Comparison of ENCODE assay signal across 22 mouse cellular contexts in genomic region chr4:47902749-47903148, GRCm38 (mm10).
"Had no signal": no experiment of that assay in that cellular context is flagged by ENCODE, and none has a peak within 500 bp of the region (broad histone marks: within the 10 kb centered on the region; RNA-seq: fewer than 3 reads in every experiment).

No protein-coding gene starts in this region.

- H3K27ac ChIP-seq: layer of hippocampus, adult 2 months; limb, embryonic 10.5 days; limb, embryonic 13.5 days; liver, embryonic 12.5 days; liver, embryonic 15.5 days; lung, embryonic 15.5 days; midbrain, embryonic 10.5 days; midbrain, embryonic 13.5 days; neural tube, embryonic 13.5 days had no signal

- H3K4me2 ChIP-seq: limb, embryonic 13.5 days; liver, embryonic 12.5 days; liver, embryonic 15.5 days; lung, embryonic 15.5 days; midbrain, embryonic 13.5 days; neural tube, embryonic 13.5 days had no signal

- H3K9me3 ChIP-seq: limb, embryonic 10.5 days; limb, embryonic 13.5 days; liver, embryonic 12.5 days; liver, embryonic 15.5 days; lung, embryonic 15.5 days; midbrain, embryonic 10.5 days; neural tube, embryonic 13.5 days had no signal

- H3K9ac ChIP-seq: limb, embryonic 13.5 days; liver, embryonic 12.5 days; liver, embryonic 15.5 days; lung, embryonic 15.5 days; midbrain, embryonic 13.5 days; neural tube, embryonic 13.5 days had no signal

- H3K4me1 ChIP-seq: limb, embryonic 10.5 days; limb, embryonic 13.5 days; liver, embryonic 12.5 days; liver, embryonic 15.5 days; lung, embryonic 15.5 days; megakaryocyte, embryonic 14.5 days; midbrain, embryonic 10.5 days had no signal

- H3K36me3 ChIP-seq: limb, embryonic 10.5 days; limb, embryonic 13.5 days; liver, embryonic 12.5 days; liver, embryonic 15.5 days; lung, embryonic 15.5 days; midbrain, embryonic 10.5 days; midbrain, embryonic 13.5 days; neural tube, embryonic 13.5 days had no signal

- H3K27me3 ChIP-seq: limb, embryonic 13.5 days; liver, embryonic 12.5 days; liver, embryonic 15.5 days; lung, embryonic 15.5 days; megakaryocyte, embryonic 14.5 days; midbrain, embryonic 13.5 days; neural tube, embryonic 13.5 days had no signal

- ATAC-seq: liver, embryonic 12.5 days; midbrain, embryonic 13.5 days; midbrain, embryonic 16.5 days had no signal

- H3K4me3 ChIP-seq: layer of hippocampus, adult 2 months; limb, embryonic 10.5 days; limb, embryonic 13.5 days; liver, embryonic 12.5 days; liver, embryonic 15.5 days; lung, embryonic 15.5 days; megakaryocyte, embryonic 14.5 days; midbrain, embryonic 10.5 days; midbrain, embryonic 13.5 days; myocyte; neural tube, embryonic 13.5 days had no signal

- DNase-seq: kidney, postnatal 14 days; kidney, postnatal 4 days; layer of hippocampus, adult 9-11 months; liver; lung, adult 18-20 months; lung, postnatal 10 days; lung, postnatal 36 days; retina, postnatal 1 day; right cerebral cortex, postnatal 25 days; thymus, postnatal 25 days had no signal
